Mouse (Mus musculus) intestine, embryonic 14.5 days (tissue): ENCODE data around the gene Aff3. TPM values are rescaled to one million over a fixed set of nuclear protein-coding genes. Genes with fewer than 3 reads are reported as not detected.
A peak's percentile ranks its signal among the peaks of the same experiment; 100 is the strongest.

Source experiments
- ATAC-seq: fragments of 200-750 bp; cut with Nextera tagmentation; replicated peaks from 2 replicates; pipeline ENCODE4 v1.8.0; 2017; ENCODE audit warnings: low read depth, moderate number of reproducible peaks, moderate TSS enrichment, moderate library complexity; ENCODE audit not compliant: low FRiP score, low TSS enrichment
- DNase-seq: peaks from one replicate; pipeline ENCODE4 v3.0.0-alpha.2; 2018; ENCODE audit warnings: low spot score
- H3K27ac ChIP-seq: fragments of 300-500 bp; sonication (generic); 2 replicates; pipeline ENCODE4 v1.5.1; 2014; ENCODE audit warnings: low read depth, mild to moderate bottlenecking, control low read depth
- H3K27me3 ChIP-seq: fragments of 300-500 bp; sonication (generic); replicated peaks from 2 replicates; pipeline ENCODE4 v1.6.1; 2014; ENCODE audit warnings: low read length, control low read depth; ENCODE audit not compliant: control insufficient read depth, insufficient read depth
- H3K36me3 ChIP-seq: fragments of 300-500 bp; sonication (generic); 2 replicates; pipeline ENCODE4 v1.6.1; 2014; ENCODE audit warnings: low read length, control low read depth; ENCODE audit not compliant: control insufficient read depth, insufficient read depth
- H3K4me1 ChIP-seq: fragments of 300-500 bp; sonication (generic); replicated peaks from 2 replicates; pipeline ENCODE4 v1.6.1; 2014; ENCODE audit warnings: low read length, control low read depth, mixed read lengths; ENCODE audit not compliant: control insufficient read depth, insufficient read depth
- H3K4me2 ChIP-seq: fragments of 300-500 bp; sonication (generic); 2 replicates; pipeline ENCODE4 v1.6.1; 2014; ENCODE audit warnings: low read length
- H3K4me3 ChIP-seq: fragments of 300-500 bp; sonication (generic); 2 replicates; pipeline ENCODE4 v1.5.1; 2014; ENCODE audit warnings: low read depth, low read length, control low read depth, mixed read lengths
- H3K9ac ChIP-seq: fragments of 300-500 bp; sonication (generic); 2 replicates; pipeline ENCODE4 v1.6.1; 2014; ENCODE audit warnings: mild to moderate bottlenecking, low read length
- H3K9me3 ChIP-seq: fragments of 300-500 bp; sonication (generic); 2 replicates; pipeline ENCODE4 v1.6.1; 2016; ENCODE audit warnings: low read length, control low read depth; ENCODE audit not compliant: control insufficient read depth
- WGBS: fragments of 180-500 bp; shearing (Covaris S2); extraction: QIAGEN DNeasy Blood & Tissue Kit; methylation state at CpG from one replicate; pipeline ENCODE4 v1.1.7; 2014; 5-methylcytosine and 5-hydroxymethylcytosine counted together
- polyA plus RNA-seq: library from polyadenylated mRNA; unstranded; fragments of >200 nt; fragmentation: Nextera tagmentation; extraction: Ambion mirVana; gene quantifications from 2 replicates; pipeline ENCODE4 v1.2.1, GENCODE M21; 2014

Gene Aff3
- polyA plus RNA-seq, 1 experiment from 2014 or later = 8.6 TPM

- Histone ChIP-seq H3K4me3 (no peak overlapping the region), H3K27ac (no peak overlapping the region), H3K4me2 (no peak overlapping the region), H3K36me3 (no peaks in the 10 kb centered on the region), H3K9ac (no peak overlapping the region), H3K4me1 (peaks cover 26% of the 10 kb centered on the region), H3K9me3 (no peaks in the 10 kb centered on the region), H3K27me3 (no peaks in the 10 kb centered on the region)
- no peak for ATAC-seq
- no peak for DNase-seq
- WGBS = 88% methylated on average over 7 of the region's 7 CpGs
These were observed 415.2 kb downstream of the Aff3 start for GRCm38 (mm10) chr1:38249561-38249960.

- Histone ChIP-seq H3K4me2 (peak overlapping the region; percentile 15; the same call in 1 of the 2 replicates), H3K4me1 (peaks cover 25% of the 10 kb centered on the region), H3K4me3 (no peak overlapping the region), H3K9me3 (no peaks in the 10 kb centered on the region), H3K27me3 (no peaks in the 10 kb centered on the region), H3K9ac (no peak overlapping the region), H3K27ac (no peak overlapping the region), H3K36me3 (no peaks in the 10 kb centered on the region; the same call in 1 of the 2 replicates)
- WGBS = 17% methylated on average over 9 of the region's 9 CpGs
- peak; percentile 30 for ATAC-seq
- no peak for DNase-seq
These were observed 416.7 kb downstream of the Aff3 start for GRCm38 (mm10) chr1:38248027-38248426.

DNA sequence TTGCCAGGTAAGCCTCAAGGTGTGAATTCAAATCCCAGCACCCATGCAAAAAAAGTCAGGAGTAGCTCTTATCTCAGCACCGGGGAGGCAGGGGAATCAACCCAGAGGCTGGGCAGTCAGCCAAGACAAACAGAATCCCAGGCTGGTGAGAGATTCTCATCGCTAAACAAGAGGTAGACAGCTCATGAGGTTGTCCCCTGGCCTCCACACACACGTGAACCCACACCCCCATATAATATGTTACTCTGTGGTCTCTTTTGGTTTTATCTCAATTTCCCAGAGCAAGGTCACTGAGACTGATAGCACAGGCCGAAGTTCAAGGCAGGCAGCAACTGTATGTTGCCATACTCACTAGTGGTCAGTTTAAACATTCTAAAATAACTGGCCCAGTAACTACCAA lies 422.2 kb downstream of the Aff3 start:
- DNase-seq (peak; percentile 61), ATAC-seq (0 out of 2 replicates have a peak, but pooled peaks have one; percentile 35)
- H3K4me1 ChIP-seq = peaks cover 23% of the 10 kb centered on the region
- H3K9ac ChIP-seq = no peak overlapping the region
- H3K4me2 ChIP-seq = no peak overlapping the region
- H3K36me3 ChIP-seq = no peaks in the 10 kb centered on the region; the same call in 1 of the 2 replicates
- no peak overlapping the region for H3K27ac ChIP-seq
- H3K27me3 ChIP-seq = no peaks in the 10 kb centered on the region
- H3K9me3 ChIP-seq = no peaks in the 10 kb centered on the region
- WGBS = 27% methylated on average over 4 of the region's 4 CpGs
- no peak overlapping the region for H3K4me3 ChIP-seq

DNA sequence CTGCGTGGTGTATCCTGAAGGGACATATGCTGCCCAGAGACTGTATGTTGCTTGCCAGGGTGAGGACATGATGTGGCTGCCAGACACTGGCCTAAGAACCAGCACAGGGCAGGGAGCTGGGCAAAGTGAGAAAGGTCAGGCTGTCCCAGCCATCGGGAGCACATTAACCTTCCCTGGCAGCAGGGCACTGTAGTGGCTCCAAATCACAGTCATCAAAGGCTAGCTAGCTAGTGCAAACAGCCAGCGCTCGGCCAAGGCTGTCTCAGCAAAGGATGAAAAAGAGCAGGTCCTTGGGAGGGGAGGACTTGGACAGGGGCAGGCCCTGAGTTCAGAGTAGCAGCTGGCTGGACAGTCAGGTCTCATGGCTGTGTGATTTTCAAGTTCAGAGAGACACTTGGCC lies 423.0 kb downstream of the Aff3 start:
- WGBS = 48% methylated on average over 4 of the region's 4 CpGs
- ATAC-seq (no peak), DNase-seq (no peak)
- H3K9ac ChIP-seq = no peak overlapping the region
- no peak overlapping the region for H3K4me2 ChIP-seq
- H3K9me3 ChIP-seq = no peaks in the 10 kb centered on the region
- no peak overlapping the region for H3K4me3 ChIP-seq
- H3K36me3 ChIP-seq = no peaks in the 10 kb centered on the region; the same call in 1 of the 2 replicates
- peaks cover 16% of the 10 kb centered on the region for H3K4me1 ChIP-seq
- H3K27me3 ChIP-seq = no peaks in the 10 kb centered on the region
- H3K27ac ChIP-seq = no peak overlapping the region

- Histone ChIP-seq H3K9me3 (no peaks in the 10 kb centered on the region), H3K4me2 (no peak overlapping the region), H3K4me3 (no peak overlapping the region), H3K4me1 (peaks cover 15% of the 10 kb centered on the region), H3K9ac (no peak overlapping the region), H3K36me3 (no peaks in the 10 kb centered on the region; the same call in 1 of the 2 replicates), H3K27ac (no peak overlapping the region), H3K27me3 (no peaks in the 10 kb centered on the region)
- ATAC-seq = no peak
- WGBS = 69% methylated on average over 6 of the region's 6 CpGs
- no peak for DNase-seq
These were observed 423.5 kb downstream of the Aff3 start for GRCm38 (mm10) chr1:38241221-38241666.

GRCm38 (mm10) chr1:38240438-38241220 lies 424.1 kb downstream of the Aff3 start:
- ATAC-seq (no peak), DNase-seq (no peak)
- H3K4me3 ChIP-seq = no peak overlapping the region
- 85% methylated on average over 9 of the region's 9 CpGs for WGBS
- H3K9me3 ChIP-seq = no peaks in the 10 kb centered on the region
- H3K27ac ChIP-seq = no peak overlapping the region
- peaks cover 15% of the 10 kb centered on the region for H3K4me1 ChIP-seq
- H3K36me3 ChIP-seq = no peaks in the 10 kb centered on the region; the same call in 1 of the 2 replicates
- H3K4me2 ChIP-seq = no peak overlapping the region
- no peak overlapping the region for H3K9ac ChIP-seq
- H3K27me3 ChIP-seq = no peaks in the 10 kb centered on the region

GRCm38 (mm10) chr1:38239516-38239915 lies 425.2 kb downstream of the Aff3 start:
- WGBS = 95% methylated on average over 16 of the region's 16 CpGs
- peaks cover 15% of the 10 kb centered on the region for H3K4me1 ChIP-seq
- H3K36me3 ChIP-seq = no peaks in the 10 kb centered on the region; the same call in 1 of the 2 replicates
- H3K9me3 ChIP-seq = no peaks in the 10 kb centered on the region
- no peak overlapping the region for H3K4me2 ChIP-seq
- no peak overlapping the region for H3K4me3 ChIP-seq
- no peak overlapping the region for H3K9ac ChIP-seq
- no peaks in the 10 kb centered on the region for H3K27me3 ChIP-seq
- no peak for DNase-seq
- no peak overlapping the region for H3K27ac ChIP-seq
- ATAC-seq = no peak

DNA sequence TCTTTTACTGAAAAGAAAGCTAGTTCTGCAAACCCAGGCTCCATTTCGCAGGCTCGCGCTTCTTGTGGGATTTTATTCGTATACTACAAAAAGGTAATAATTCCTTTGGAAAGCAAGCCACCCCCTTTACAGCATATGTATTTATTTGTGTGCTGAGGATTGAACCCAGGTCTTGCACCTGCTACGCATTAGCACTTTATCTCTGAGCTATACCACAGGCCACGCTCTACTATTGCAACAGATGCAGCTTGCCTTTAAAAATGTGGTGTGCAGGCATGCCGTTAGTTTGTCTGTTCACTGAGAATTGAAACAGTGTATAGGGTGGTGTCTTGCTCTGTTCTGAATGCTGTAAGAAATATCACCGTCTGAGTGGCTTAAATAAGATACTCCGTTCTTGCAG lies 426.9 kb downstream of the Aff3 start:
- ATAC-seq (no peak), DNase-seq (no peak)
- Histone ChIP-seq H3K36me3 (no peaks in the 10 kb centered on the region), H3K27ac (no peak overlapping the region), H3K4me2 (no peak overlapping the region), H3K4me3 (no peak overlapping the region), H3K9me3 (no peaks in the 10 kb centered on the region), H3K27me3 (no peaks in the 10 kb centered on the region), H3K4me1 (peaks cover 15% of the 10 kb centered on the region), H3K9ac (no peak overlapping the region)
- 95% methylated on average over 9 of the region's 9 CpGs for WGBS
